Mouse (Mus musculus): Measurements from ENCODE around the gene Stam.
A peak's percentile ranks its signal among the peaks of the same experiment; 100 is the strongest.

The Stam gene

GRCm38 (mm10) chr2:14127629-14128028 lies 53.7 kb downstream of the Stam start:
- DNase-seq: no peak

- DNase-seq: no peak
Observed at GRCm38 (mm10) chr2:14130641-14131339, 56.9 kb downstream of the Stam start.

GRCm38 (mm10) chr2:14132468-14133326 lies 58.8 kb downstream of the Stam start:
- DNase-seq: no peak

- DNase-seq: peak in 1 of 2 experiments; percentile 15
Observed at GRCm38 (mm10) chr2:14136906-14137305, 63.0 kb downstream of the Stam start.

- DNase-seq: no peak
Observed at GRCm38 (mm10) chr2:14139590-14139989, 65.7 kb downstream of the Stam start.

- no peak for DNase-seq
Observed at GRCm38 (mm10) chr2:14140044-14140443, 66.1 kb downstream of the Stam start.

- DNase-seq: no peak
Observed at GRCm38 (mm10) chr2:14145311-14145710, 71.4 kb downstream of the Stam start.

GRCm38 (mm10) chr2:14146913-14147312 lies 73.0 kb downstream of the Stam start:
- DNase-seq: no peak

GRCm38 (mm10) chr2:14150829-14151228 lies 76.9 kb downstream of the Stam start:
- no peak for DNase-seq

GRCm38 (mm10) chr2:14151854-14152253 lies 78.0 kb downstream of the Stam start:
- no peak for DNase-seq

GRCm38 (mm10) chr2:14159047-14159446 lies 85.1 kb downstream of the Stam start:
- no peak for DNase-seq

GRCm38 (mm10) chr2:14159756-14160155 lies 85.9 kb downstream of the Stam start:
- no peak for DNase-seq

GRCm38 (mm10) chr2:14164459-14165030 lies 90.6 kb downstream of the Stam start:
- no peak for DNase-seq

GRCm38 (mm10) chr2:14165066-14165465 lies 91.2 kb downstream of the Stam start:
- DNase-seq: no peak

- DNase-seq: no peak
Observed at GRCm38 (mm10) chr2:14165618-14166344, 91.9 kb downstream of the Stam start.

- DNase-seq: no peak
Observed at GRCm38 (mm10) chr2:14167721-14168120, 93.8 kb downstream of the Stam start.

GRCm38 (mm10) chr2:14174334-14174733 lies 100.4 kb downstream of the Stam start, which contains the start of gene Tmem236:
Gene Tmem236 (plus strand): TSS chr2:14174523.
- no peak for DNase-seq

- no peak for DNase-seq
Observed at GRCm38 (mm10) chr2:14176460-14177193, 102.7 kb downstream of the Stam start.

GRCm38 (mm10) chr2:14184375-14184774 lies 110.5 kb downstream of the Stam start:
- DNase-seq: no peak

- no peak for DNase-seq
Observed at GRCm38 (mm10) chr2:14190684-14191083, 116.8 kb downstream of the Stam start.

- no peak for DNase-seq
Observed at GRCm38 (mm10) chr2:14191601-14192000, 117.7 kb downstream of the Stam start.

GRCm38 (mm10) chr2:14192046-14192445 lies 118.1 kb downstream of the Stam start:
- DNase-seq: peak; percentile 22 to 29

Data from lung, adult 18-20 months (tissue).